Mouse (Mus musculus) Muller cell, postnatal 12 days (primary cell): ENCODE data around the gene Atp1a4.

Experiments
- DNase-seq: peaks from one replicate; pipeline ENCODE4 v3.0.0-alpha.2; 2015; ENCODE audit errors: inconsistent ontology term

Gene Atp1a4

DNA sequence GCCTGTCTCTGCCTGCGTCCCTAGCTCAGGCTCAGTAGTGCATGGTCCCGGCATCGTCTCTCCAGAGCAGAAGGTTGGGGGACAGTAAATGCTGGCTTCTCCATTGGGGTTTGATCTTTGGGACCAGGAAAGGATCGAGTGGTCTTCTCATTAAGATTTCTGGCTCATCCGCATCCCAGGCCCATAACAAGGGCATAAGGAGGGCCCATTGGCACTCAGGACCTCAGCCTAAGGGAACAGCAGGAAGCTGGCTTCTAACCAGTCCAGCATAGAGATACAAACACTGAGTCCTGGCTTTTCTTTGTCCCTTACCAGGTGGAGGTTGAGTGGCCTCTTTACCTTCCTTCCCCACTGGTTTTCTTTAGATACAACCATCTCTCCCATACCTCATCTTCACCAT is 60.4 kb downstream of the Atp1a4 start:
- DNase-seq, result no peak

- DNase-seq, result no peak
Observed at GRCm38 (mm10) chr1:172197146-172197545, 61.1 kb downstream of the Atp1a4 start.

GRCm38 (mm10) chr1:172194435-172194834 is 63.8 kb downstream of the Atp1a4 start:
- no peak for DNase-seq

DNA sequence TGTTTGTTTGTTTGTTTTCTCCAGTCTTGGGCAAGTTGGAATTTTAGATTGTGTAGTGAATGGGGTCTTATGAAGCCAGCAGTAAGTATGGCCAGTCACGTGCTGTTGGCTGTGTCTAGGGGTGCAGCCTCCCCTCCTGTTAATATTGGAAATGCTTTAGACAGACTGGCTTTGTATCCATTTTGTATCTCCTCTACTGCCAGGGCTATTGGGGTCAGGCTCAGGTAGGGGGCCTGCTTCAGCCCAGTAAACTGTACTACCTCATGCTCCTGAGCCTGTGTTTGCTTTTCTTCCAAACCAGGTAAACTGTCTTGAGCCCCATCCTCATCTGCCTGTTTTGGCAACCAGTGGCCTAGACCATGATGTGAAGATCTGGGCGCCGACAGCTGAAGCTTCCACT is 66.0 kb downstream of the Atp1a4 start:
- DNase-seq, result no peak

- DNase-seq, result no peak
Observed at GRCm38 (mm10) chr1:172191578-172191977, 66.6 kb downstream of the Atp1a4 start.

GRCm38 (mm10) chr1:172188891-172189290 is 69.3 kb downstream of the Atp1a4 start:
- no peak for DNase-seq

DNA sequence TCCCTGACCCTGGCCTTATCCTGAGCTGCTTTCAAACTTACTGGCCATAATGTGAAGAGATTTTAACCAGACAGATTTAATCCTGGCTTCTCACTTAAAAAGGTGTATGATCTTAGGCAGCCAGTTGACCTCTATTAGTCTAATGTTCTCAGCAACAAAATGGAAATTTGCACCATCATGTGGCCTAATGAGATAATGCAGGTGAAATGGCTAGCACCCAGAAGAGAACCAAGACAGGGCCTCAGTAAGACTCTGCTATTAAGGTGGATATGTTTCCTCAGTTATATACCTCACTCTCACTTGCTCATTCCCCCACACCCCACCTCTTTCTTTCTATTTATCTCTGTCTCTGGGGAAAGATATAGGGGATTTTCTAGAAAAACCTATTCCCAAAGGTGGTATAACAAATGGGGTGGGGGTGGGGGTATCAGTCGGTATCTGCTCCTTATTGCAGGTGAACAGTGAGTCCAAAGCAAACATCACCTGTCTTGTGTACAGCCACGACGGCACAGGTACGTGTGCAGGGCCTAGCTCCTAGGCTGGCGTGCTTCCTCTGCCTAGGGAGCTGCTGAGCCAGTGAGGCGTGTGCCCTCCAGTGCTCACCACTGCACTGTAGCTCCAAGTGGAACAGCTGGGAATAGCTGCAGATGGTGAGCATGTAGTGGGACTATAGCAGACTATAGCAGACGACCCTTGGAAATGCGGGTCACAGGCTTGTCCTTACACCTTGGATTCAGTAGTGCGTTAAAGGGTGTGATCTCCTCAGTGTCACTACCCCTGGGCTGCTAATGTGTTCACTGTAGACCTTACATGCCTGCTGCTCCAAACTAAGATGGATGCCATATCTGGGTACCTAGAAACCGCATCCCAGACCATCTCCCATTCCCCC is 71.6 kb downstream of the Atp1a4 start:
- DNase-seq, result no peak

DNA sequence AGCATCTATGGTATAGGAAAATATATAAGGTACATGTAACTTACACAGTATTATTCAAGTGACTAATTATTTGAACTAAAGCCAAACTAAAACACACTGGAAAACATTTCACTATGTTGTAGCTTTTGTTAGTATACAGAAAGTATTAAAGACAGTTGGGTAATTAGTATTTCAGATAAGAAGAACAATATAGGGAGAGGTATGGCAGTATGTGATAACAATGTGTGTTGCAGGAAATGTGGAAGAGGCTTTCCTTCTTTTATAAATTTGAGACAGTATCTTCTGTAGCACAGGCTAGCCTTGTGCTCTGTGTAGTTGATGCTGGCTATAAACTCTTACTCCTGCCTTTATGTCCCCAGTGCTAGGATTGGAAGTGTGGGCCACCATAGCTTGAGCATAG is 74.3 kb downstream of the Atp1a4 start:
- DNase-seq, result no peak

DNA sequence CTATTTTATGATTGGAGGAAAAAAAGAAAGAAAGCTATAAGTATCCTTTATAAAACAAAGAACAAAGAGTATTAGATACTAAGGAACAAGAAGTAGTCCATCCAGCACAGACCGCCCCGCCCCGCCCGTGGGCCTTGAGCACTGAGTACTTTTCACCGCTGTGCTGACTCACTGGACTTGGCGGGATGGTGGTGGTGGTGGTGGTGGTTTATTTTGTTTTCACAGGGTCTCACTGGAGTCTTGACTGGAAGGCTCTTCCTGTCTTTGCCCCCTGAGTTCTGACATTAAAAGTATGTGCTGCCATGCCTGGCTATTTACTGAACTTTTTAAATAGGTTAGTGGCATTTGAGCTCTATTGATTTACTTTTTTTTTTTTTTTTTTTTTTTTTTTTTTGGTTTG is 75.2 kb downstream of the Atp1a4 start:
- no peak for DNase-seq

DNA sequence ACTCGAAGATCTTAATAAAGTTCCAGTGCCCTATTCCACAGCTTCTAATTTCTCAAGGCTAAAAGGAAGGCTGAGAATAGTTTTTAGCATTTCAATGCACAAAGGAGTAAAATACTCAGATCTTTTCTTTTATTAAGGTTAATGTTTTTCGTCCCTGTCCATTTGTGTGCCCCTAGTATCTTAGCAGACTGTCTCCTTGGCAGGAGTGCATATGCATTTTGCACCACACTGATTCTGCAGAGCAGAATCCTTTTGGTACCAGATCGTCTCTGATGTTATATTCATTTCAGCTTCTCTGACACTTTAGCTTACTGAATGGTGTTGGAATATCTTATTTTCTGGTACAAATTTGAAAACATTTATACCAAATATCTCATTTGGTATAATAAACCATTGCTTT is 76.4 kb downstream of the Atp1a4 start:
- no peak for DNase-seq

DNA sequence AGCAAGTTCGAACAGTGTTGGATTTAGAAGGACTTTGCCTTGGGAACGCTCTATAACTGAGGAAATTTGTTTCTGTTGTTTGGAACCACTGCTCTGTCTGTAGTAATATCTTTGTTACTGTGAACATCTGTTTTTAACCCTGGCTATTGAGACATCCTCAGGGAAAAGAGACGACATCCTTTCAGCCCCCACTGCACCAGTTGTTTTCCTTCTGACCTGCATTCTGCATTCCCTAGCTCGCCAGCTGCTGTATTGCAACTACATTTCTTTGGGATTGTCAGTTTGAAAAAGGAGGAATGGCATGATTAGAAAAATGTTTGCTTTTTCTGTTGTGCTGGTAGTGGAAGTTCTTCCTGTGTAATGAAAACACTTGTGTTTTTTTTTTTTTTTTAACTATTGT is 77.3 kb downstream of the Atp1a4 start:
- no peak for DNase-seq

GRCm38 (mm10) chr1:172179102-172179501 is 79.1 kb downstream of the Atp1a4 start:
- DNase-seq, result no peak

- no peak for DNase-seq
Observed at GRCm38 (mm10) chr1:172177791-172178190, 80.4 kb downstream of the Atp1a4 start.
